Mouse (Mus musculus) MEL (cell line): ENCODE results near the gene Cald1.

Experiments used
- BHLHE40 ChIP-seq: IDR thresholded peaks from 2 replicates; pipeline ENCODE4 v1.6.1; 2012; ENCODE audit warnings: low read depth, mild to moderate bottlenecking, inconsistent platforms, low read length, improper control_type of control experiment, borderline replicate concordance
- CHD2 ChIP-seq: IDR thresholded peaks from 2 replicates; pipeline ENCODE4 v1.6.1; 2011; ENCODE audit warnings: low read length, improper control_type of control experiment
- CTCF ChIP-seq, 3 experiments: IDR thresholded peaks in 2 of 3; conservative IDR thresholded peaks in 1 of 3; 2 replicates each; pipeline ENCODE4 v1.5.1; 2011 to 2012; ENCODE audit warnings: low read length in 3 of 3, low read depth in 2 of 3, mild to moderate bottlenecking in 2 of 3, improper control_type of control experiment in 1 of 3, inconsistent platforms in 1 of 3, mixed read lengths in 1 of 3, moderate library complexity in 1 of 3; ENCODE audit not compliant: control insufficient read depth in 1 of 3, insufficient read depth in 1 of 3, poor library complexity in 1 of 3, severe bottlenecking in 1 of 3
- EP300 ChIP-seq, 2 experiments: IDR thresholded peaks; 2 replicates each; pipeline ENCODE4 v1.6.1; 2011; ENCODE audit warnings: improper control_type of control experiment in 2 of 2, low read length in 2 of 2, low read depth in 1 of 2, mild to moderate bottlenecking in 1 of 2
- SMC3 ChIP-seq: IDR thresholded peaks from 2 replicates; pipeline ENCODE4 v1.6.1; 2011; ENCODE audit warnings: low read depth, low read length, improper control_type of control experiment
- TAL1 ChIP-seq: IDR thresholded peaks from 2 replicates; pipeline ENCODE4 v1.6.1; 2012; ENCODE audit warnings: mild to moderate bottlenecking, inconsistent platforms, low read length, moderate library complexity, mixed read lengths
- TBP ChIP-seq: IDR thresholded peaks from 2 replicates; pipeline ENCODE4 v1.8.0; 2011; ENCODE audit warnings: low read depth, low read length, improper control_type of control experiment

DNA sequence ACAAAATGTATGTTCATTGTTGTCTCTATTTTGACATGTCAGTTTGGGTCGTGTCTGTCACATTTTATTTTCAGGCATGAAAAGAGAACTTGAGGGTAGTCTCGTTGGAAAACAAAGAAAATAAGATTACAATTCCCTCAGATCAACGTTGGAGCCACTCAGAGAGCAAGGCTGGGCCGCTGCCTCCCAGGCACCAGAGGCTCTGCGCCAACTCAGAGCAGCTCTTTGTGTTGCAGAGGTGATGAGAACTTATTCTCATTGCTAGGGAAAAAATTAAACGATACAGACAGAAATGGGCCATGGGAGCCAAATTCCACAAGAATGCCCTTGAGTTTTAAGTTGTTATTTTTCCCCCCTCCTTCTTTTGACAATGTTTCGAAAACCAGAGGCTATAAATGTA, 25.0 kb downstream of the Cald1 start:
- TF ChIP-seq TBP (no peak), CTCF (IDR thresholded peaks at IDR 0.05 in 2 of 3, conservative IDR thresholded peaks at IDR 0.05 in 1 of 3; ENCODE audit: control insufficient read depth in 1 of 3, insufficient read depth in 1 of 3, low read depth in 2 of 3, low read length in 3 of 3, poor library complexity in 1 of 3, severe bottlenecking in 1 of 3) (no peak), EP300 (IDR thresholded peaks at IDR 0.05; ENCODE audit: low read depth in 1 of 2, low read length in 2 of 2) (no peak), TAL1 (no peak), SMC3 (no peak), BHLHE40 (no peak), CHD2 (no peak)
